Mouse (Mus musculus) kidney, embryonic 14.5 days (tissue): Measurements from ENCODE around the gene Tmem132b. TPM values are rescaled to one million over a fixed set of nuclear protein-coding genes. Genes with fewer than 3 reads are reported as not detected.

ENCODE experiments used
- ATAC-seq: fragments of 200-750 bp; cut with Nextera tagmentation; 2 replicates; pipeline ENCODE4 v1.8.0; 2017; ENCODE audit warnings: moderate number of reproducible peaks, mild to moderate bottlenecking, moderate TSS enrichment, moderate library complexity; ENCODE audit not compliant: low FRiP score, low TSS enrichment
- H3K27ac ChIP-seq: fragments of 300-500 bp; sonication (generic); 2 replicates; pipeline ENCODE4 v1.5.1; 2014; ENCODE audit warnings: low read depth, mild to moderate bottlenecking, low read length, moderate library complexity, mixed read lengths
- H3K27me3 ChIP-seq: fragments of 300-500 bp; sonication (generic); 2 replicates; pipeline ENCODE4 v1.6.1; 2014; ENCODE audit warnings: mild to moderate bottlenecking, low read length; ENCODE audit not compliant: control insufficient read depth, insufficient read depth
- H3K36me3 ChIP-seq: fragments of 300-500 bp; sonication (generic); 2 replicates; pipeline ENCODE4 v1.6.1; 2014; ENCODE audit warnings: low read length, mixed read lengths; ENCODE audit not compliant: control insufficient read depth, insufficient read depth
- H3K4me1 ChIP-seq: fragments of 300-500 bp; sonication (generic); 2 replicates; pipeline ENCODE4 v1.6.1; 2014; ENCODE audit warnings: low read length, mixed read lengths; ENCODE audit not compliant: control insufficient read depth, insufficient read depth
- H3K4me2 ChIP-seq: fragments of 300-500 bp; sonication (generic); replicated peaks from 2 replicates; pipeline ENCODE4 v1.6.1; 2014; ENCODE audit warnings: low read depth, mild to moderate bottlenecking, low read length
- H3K4me3 ChIP-seq: fragments of 300-500 bp; sonication (generic); 2 replicates; pipeline ENCODE4 v1.5.1; 2014; ENCODE audit warnings: mild to moderate bottlenecking, low read length
- H3K9ac ChIP-seq: fragments of 300-500 bp; sonication (generic); 2 replicates; pipeline ENCODE4 v1.6.1; 2014; ENCODE audit warnings: low read depth, mild to moderate bottlenecking, low read length, moderate library complexity
- H3K9me3 ChIP-seq: fragments of 300-500 bp; sonication (generic); 2 replicates; pipeline ENCODE4 v1.6.1; 2016; ENCODE audit warnings: low read length; ENCODE audit not compliant: control insufficient read depth
- WGBS: fragments of 180-500 bp; shearing (Covaris S2); extraction: QIAGEN DNeasy Blood & Tissue Kit; methylation state at CpG from one replicate; pipeline ENCODE4 v1.1.7; 2014; 5-methylcytosine and 5-hydroxymethylcytosine counted together
- polyA plus RNA-seq: library from polyadenylated mRNA; unstranded; fragments of >200 nt; fragmentation: Nextera tagmentation; extraction: Ambion mirVana; gene quantifications from 2 replicates; pipeline ENCODE4 v1.2.1, GENCODE M21; 2014

Gene Tmem132b
- polyA plus RNA-seq, 1 experiment from 2014 or later, result 0.46 TPM

- no peak overlapping the region for H3K4me2 ChIP-seq
- H3K9me3 ChIP-seq, result no peaks in the 10 kb centered on the region
- WGBS, result 86% methylated on average over 6 of the region's 6 CpGs
- H3K4me1 ChIP-seq, result no peaks in the 10 kb centered on the region
- no peaks in the 10 kb centered on the region for H3K27me3 ChIP-seq
- no peak overlapping the region for H3K9ac ChIP-seq
- H3K27ac ChIP-seq, result no peak overlapping the region
- H3K36me3 ChIP-seq, result no peaks in the 10 kb centered on the region
- no peak for ATAC-seq
- H3K4me3 ChIP-seq, result no peak overlapping the region
Measured at GRCm38 (mm10) chr5:125648236-125648635, 116.7 kb downstream of the Tmem132b start.

GRCm38 (mm10) chr5:125649982-125650381, 118.4 kb downstream of the Tmem132b start:
- ATAC-seq, result no peak
- H3K4me1 ChIP-seq, result no peaks in the 10 kb centered on the region
- no peaks in the 10 kb centered on the region for H3K27me3 ChIP-seq
- H3K4me2 ChIP-seq, result no peak overlapping the region
- H3K4me3 ChIP-seq, result no peak overlapping the region
- H3K27ac ChIP-seq, result no peak overlapping the region
- no peaks in the 10 kb centered on the region for H3K36me3 ChIP-seq
- H3K9me3 ChIP-seq, result no peaks in the 10 kb centered on the region
- no peak overlapping the region for H3K9ac ChIP-seq
- WGBS, result 54% methylated on average over 2 of the region's 2 CpGs

- no peak overlapping the region for H3K4me3 ChIP-seq
- no peaks in the 10 kb centered on the region for H3K36me3 ChIP-seq
- no peak overlapping the region for H3K4me2 ChIP-seq
- H3K9me3 ChIP-seq, result no peaks in the 10 kb centered on the region
- ATAC-seq, result no peak
- H3K27ac ChIP-seq, result no peak overlapping the region
- no peaks in the 10 kb centered on the region for H3K27me3 ChIP-seq
- no peak overlapping the region for H3K9ac ChIP-seq
- H3K4me1 ChIP-seq, result no peaks in the 10 kb centered on the region
- WGBS, result 85% methylated on average over 5 of the region's 5 CpGs
Measured at GRCm38 (mm10) chr5:125658101-125658500, 126.5 kb downstream of the Tmem132b start.

GRCm38 (mm10) chr5:125658959-125659749, 127.6 kb downstream of the Tmem132b start:
- Histone ChIP-seq H3K27ac (no peak overlapping the region), H3K4me3 (no peak overlapping the region), H3K4me1 (no peaks in the 10 kb centered on the region), H3K36me3 (no peaks in the 10 kb centered on the region), H3K9me3 (no peaks in the 10 kb centered on the region), H3K9ac (no peak overlapping the region), H3K4me2 (no peak overlapping the region), H3K27me3 (no peaks in the 10 kb centered on the region)
- ATAC-seq, result no peak
- WGBS, result 61% methylated on average over 14 of the region's 14 CpGs

- no peak for ATAC-seq
- H3K4me3 ChIP-seq, result no peak overlapping the region
- no peaks in the 10 kb centered on the region for H3K27me3 ChIP-seq
- H3K4me1 ChIP-seq, result no peaks in the 10 kb centered on the region
- H3K9ac ChIP-seq, result no peak overlapping the region
- H3K9me3 ChIP-seq, result no peaks in the 10 kb centered on the region
- no peak overlapping the region for H3K27ac ChIP-seq
- H3K36me3 ChIP-seq, result no peaks in the 10 kb centered on the region
- 44% methylated on average over 13 of the region's 13 CpGs for WGBS
- no peak overlapping the region for H3K4me2 ChIP-seq
Measured at GRCm38 (mm10) chr5:125675623-125676022, 144.0 kb downstream of the Tmem132b start.

GRCm38 (mm10) chr5:125676025-125676623, 144.6 kb downstream of the Tmem132b start:
- ATAC-seq, result no peak
- WGBS, result 69% methylated on average over 7 of the region's 7 CpGs
- H3K4me1 ChIP-seq, result no peaks in the 10 kb centered on the region
- H3K9ac ChIP-seq, result no peak overlapping the region
- H3K9me3 ChIP-seq, result no peaks in the 10 kb centered on the region
- H3K4me2 ChIP-seq, result no peak overlapping the region
- no peaks in the 10 kb centered on the region for H3K27me3 ChIP-seq
- no peak overlapping the region for H3K27ac ChIP-seq
- H3K4me3 ChIP-seq, result no peak overlapping the region
- no peaks in the 10 kb centered on the region for H3K36me3 ChIP-seq

GRCm38 (mm10) chr5:125680889-125681288, 149.3 kb downstream of the Tmem132b start:
- no peaks in the 10 kb centered on the region for H3K4me1 ChIP-seq
- ATAC-seq, result no peak
- H3K9ac ChIP-seq, result no peak overlapping the region
- H3K27me3 ChIP-seq, result no peaks in the 10 kb centered on the region
- WGBS, result 84% methylated on average over 6 of the region's 6 CpGs
- H3K36me3 ChIP-seq, result no peaks in the 10 kb centered on the region
- H3K4me3 ChIP-seq, result no peak overlapping the region
- H3K9me3 ChIP-seq, result no peaks in the 10 kb centered on the region
- no peak overlapping the region for H3K27ac ChIP-seq
- H3K4me2 ChIP-seq, result no peak overlapping the region

GRCm38 (mm10) chr5:125683491-125683890, 151.9 kb downstream of the Tmem132b start:
- Histone ChIP-seq H3K27me3 (no peaks in the 10 kb centered on the region), H3K36me3 (no peaks in the 10 kb centered on the region), H3K27ac (no peak overlapping the region), H3K4me1 (no peaks in the 10 kb centered on the region), H3K4me2 (no peak overlapping the region), H3K9ac (no peak overlapping the region), H3K9me3 (no peaks in the 10 kb centered on the region), H3K4me3 (no peak overlapping the region)
- ATAC-seq, result no peak
- WGBS, result 65% methylated on average over 6 of the region's 6 CpGs

- Histone ChIP-seq H3K4me3 (no peak overlapping the region), H3K27me3 (no peaks in the 10 kb centered on the region), H3K4me1 (no peaks in the 10 kb centered on the region), H3K36me3 (no peaks in the 10 kb centered on the region), H3K9ac (no peak overlapping the region), H3K4me2 (no peak overlapping the region), H3K27ac (no peak overlapping the region), H3K9me3 (no peaks in the 10 kb centered on the region)
- 49% methylated on average over 11 of the region's 11 CpGs for WGBS
- no peak for ATAC-seq
Measured at GRCm38 (mm10) chr5:125685681-125686331, 154.2 kb downstream of the Tmem132b start.
